Mouse (Mus musculus): ENCODE measurements at regions not wholly inside any gene's neighbourhood (a gene's known extent, or its start where the extent isn't known, plus 50 kb on each side); places are given as distances from the start of the nearest gene placed in this dataset.
A peak's percentile ranks its signal among the peaks of the same experiment; 100 is the strongest.

DNA sequence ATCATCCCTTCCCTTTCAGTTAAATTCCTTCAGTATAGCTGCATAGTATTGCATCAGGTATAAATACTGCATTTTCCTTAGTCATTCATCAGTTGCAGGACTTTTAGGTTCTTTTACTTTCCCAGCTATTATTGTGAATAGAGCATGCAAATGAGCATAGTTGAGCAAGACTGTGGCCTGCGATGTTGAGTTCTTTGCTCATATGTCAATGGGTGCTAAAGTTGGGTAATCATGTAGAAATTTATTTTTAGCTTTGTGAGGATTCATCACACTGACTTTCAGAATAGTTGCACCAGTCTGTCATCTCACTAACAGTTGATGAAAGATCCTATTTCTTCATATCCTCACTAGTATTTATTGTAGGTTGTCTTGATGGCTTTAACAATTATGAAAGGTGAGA is 380.3 kb upstream of the Arrdc3 start:
- ATAC-seq (ENCODE audit: insufficient number of reproducible peaks, insufficient read depth, low FRiP score, low TSS enrichment, low read depth) = no peak
- WGBS = 95% methylated on average over 1 of the region's 1 CpGs
- Histone ChIP-seq H3K36me3 (no peaks in the 10 kb centered on the region), H3K4me1 (replicated peaks) (no peaks in the 10 kb centered on the region), H3K9ac (replicated peaks) (no peak overlapping the region), H3K4me2 (no peak overlapping the region), H3K4me3 (replicated peaks) (no peak overlapping the region), H3K27ac (no peak overlapping the region), H3K9me3 (no peaks in the 10 kb centered on the region), H3K27me3 (no peaks in the 10 kb centered on the region)

DNA sequence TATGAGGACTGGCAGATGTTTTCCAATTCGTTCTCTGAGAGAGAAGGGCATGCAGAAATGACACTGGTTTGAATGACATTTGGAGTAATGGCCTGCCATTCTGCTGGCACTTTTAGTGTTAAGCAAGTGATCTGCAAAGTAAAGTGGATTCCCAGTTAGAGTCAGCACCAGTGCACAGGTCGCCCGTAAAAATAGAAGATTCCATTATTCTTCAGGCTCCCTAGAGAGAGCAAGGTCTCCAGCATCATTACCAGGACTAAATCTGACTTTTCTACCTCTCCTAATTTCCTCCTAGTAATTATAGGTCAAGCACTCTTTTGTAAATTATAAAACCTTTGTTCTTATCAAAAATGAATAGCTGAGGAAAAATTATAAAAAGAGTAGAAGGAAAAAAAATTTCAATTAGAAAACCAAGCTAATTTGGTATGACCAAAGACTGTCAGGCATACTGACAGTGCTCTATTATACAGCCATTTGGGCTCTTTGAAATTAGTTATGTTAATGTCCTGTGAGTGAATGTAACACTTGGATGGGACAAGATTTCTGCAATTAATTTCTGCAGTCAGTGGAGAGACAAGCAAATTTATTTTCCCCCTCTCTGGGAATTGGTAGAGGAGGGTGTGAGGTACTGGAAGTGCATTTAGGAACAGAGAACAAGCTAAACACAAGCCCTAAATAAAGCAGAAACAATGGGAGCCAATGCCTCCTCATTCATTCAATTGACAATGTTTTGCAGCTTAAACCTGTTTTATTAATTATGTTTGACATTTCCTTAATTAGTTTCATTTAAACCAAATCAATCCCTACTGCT is 368.8 kb upstream of the Arrdc3 start:
- no peak for ATAC-seq (ENCODE audit: insufficient number of reproducible peaks, insufficient read depth, low FRiP score, low TSS enrichment, low read depth)
- WGBS = 53% methylated on average over 3 of the region's 3 CpGs
- Histone ChIP-seq H3K4me3 (replicated peaks) (no peak overlapping the region), H3K36me3 (no peaks in the 10 kb centered on the region), H3K9ac (replicated peaks) (no peak overlapping the region), H3K9me3 (no peaks in the 10 kb centered on the region), H3K27me3 (no peaks in the 10 kb centered on the region), H3K27ac (no peak overlapping the region), H3K4me2 (no peak overlapping the region), H3K4me1 (replicated peaks) (no peaks in the 10 kb centered on the region)

DNA sequence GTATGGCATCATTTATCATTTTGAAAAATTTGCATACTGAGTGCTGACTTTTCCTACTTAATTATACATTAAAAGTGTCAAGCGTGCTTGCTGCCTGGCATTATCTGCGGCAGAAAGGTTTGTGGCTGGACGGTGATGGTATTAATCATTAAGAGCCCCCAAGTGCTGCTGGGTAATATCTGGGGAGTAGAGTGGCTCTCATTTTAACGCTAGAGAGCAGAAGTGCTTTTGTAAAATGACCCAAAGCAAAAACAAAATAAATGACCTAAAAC is 368.3 kb upstream of the Arrdc3 start:
- no peak overlapping the region for H3K27ac ChIP-seq
- no peak overlapping the region for H3K4me3 ChIP-seq (replicated peaks)
- WGBS = 48% methylated on average over 4 of the region's 4 CpGs
- ATAC-seq (ENCODE audit: insufficient number of reproducible peaks, insufficient read depth, low FRiP score, low TSS enrichment, low read depth) = no peak
- no peaks in the 10 kb centered on the region for H3K27me3 ChIP-seq
- no peak overlapping the region for H3K9ac ChIP-seq (replicated peaks)
- no peaks in the 10 kb centered on the region for H3K4me1 ChIP-seq (replicated peaks)
- no peaks in the 10 kb centered on the region for H3K9me3 ChIP-seq
- no peak overlapping the region for H3K4me2 ChIP-seq
- no peaks in the 10 kb centered on the region for H3K36me3 ChIP-seq

DNA sequence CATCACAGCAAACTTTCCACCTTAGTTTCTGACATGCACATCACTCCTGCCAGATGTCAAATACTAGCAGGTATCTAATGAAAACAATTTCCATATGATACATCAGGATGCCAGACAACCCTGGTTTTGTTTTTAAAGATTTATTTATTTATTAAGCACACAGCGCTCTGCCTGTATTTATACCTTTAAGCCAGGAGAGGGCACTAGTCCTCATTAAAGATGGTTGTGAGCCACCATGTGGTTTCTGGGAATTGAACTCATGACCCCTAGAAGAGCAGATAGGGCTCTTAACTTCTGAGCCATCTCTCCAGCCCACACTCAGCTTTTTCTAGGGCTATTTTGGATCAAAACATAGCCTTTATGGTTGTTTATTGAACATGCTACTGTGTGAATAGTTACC is 364.3 kb upstream of the Arrdc3 start:
- Histone ChIP-seq H3K27ac (no peak overlapping the region), H3K36me3 (no peaks in the 10 kb centered on the region)
- 63% methylated on average over 1 of the region's 1 CpGs for WGBS

DNA sequence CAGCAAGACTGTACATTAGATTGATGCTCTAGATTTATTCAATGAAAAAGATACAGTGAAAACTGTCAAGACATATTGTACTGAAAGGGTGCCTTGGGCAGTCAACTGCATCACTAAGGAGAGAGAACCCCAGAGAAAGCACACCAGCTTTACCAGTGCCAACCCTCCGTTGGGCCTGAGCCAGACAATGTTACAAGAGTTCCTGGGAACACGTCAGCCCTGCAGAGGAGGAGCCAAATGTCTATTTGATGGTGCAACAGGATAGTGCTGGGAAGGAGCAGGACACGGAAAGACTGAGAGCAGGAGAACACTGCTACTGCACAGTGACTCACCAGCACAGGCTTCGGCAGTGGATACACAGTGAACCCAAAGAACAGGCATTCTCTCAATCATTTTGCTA is 363.4 kb upstream of the Arrdc3 start:
- Histone ChIP-seq H3K4me3 (replicated peaks) (no peak overlapping the region), H3K27me3 (no peaks in the 10 kb centered on the region), H3K27ac (no peak overlapping the region), H3K36me3 (no peaks in the 10 kb centered on the region), H3K4me2 (no peak overlapping the region), H3K4me1 (replicated peaks) (no peaks in the 10 kb centered on the region), H3K9me3 (no peaks in the 10 kb centered on the region), H3K9ac (replicated peaks) (no peak overlapping the region)
- WGBS = 74% methylated on average over 4 of the region's 4 CpGs
- no peak for ATAC-seq (ENCODE audit: insufficient number of reproducible peaks, insufficient read depth, low FRiP score, low TSS enrichment, low read depth)

More for the DNA sequence above, 364.3 kb upstream of the Arrdc3 start:
- H3K4me1 ChIP-seq (replicated peaks) = no peaks in the 10 kb centered on the region
- no peaks in the 10 kb centered on the region for H3K9me3 ChIP-seq
- H3K4me3 ChIP-seq (replicated peaks) = no peak overlapping the region
- no peak for ATAC-seq (ENCODE audit: insufficient number of reproducible peaks, insufficient read depth, low FRiP score, low TSS enrichment, low read depth)
- no peak overlapping the region for H3K9ac ChIP-seq (replicated peaks)
- H3K4me2 ChIP-seq = no peak overlapping the region
- H3K27me3 ChIP-seq = no peaks in the 10 kb centered on the region

DNA sequence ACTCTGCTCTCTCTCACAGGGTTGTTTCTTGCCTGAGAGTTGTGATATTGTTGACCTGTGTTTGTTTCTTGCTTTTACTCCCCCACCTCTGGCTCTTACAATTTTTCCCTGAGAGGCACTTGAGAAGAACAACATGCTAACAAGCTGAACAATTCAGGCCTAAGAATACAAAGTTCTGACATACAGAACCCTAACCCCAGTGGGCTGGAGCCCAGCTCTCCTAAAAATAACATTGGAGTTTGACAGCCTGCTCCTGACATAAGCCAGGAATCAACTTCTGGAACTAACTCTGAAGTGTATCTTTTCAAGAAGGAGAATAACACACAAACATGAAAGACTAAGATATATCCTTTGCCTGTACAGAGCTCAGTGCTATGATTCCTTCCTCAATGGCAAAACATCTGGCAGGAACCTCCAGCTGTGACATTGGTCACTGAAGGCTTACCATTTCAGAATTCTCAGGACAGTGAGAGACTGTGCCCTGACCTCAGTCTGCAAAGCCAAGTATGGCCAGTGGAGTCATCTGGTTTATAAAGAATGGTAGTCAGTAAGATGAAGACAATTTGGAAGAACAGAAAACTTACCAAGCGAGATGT is 347.3 kb upstream of the Arrdc3 start:
- no peaks in the 10 kb centered on the region for H3K36me3 ChIP-seq
- no peak overlapping the region for H3K4me3 ChIP-seq (replicated peaks)
- H3K9ac ChIP-seq (replicated peaks) = no peak overlapping the region
- no peak overlapping the region for H3K4me2 ChIP-seq
- whole genome bisulfite sequencing = 81% methylated on average over 1 of the region's 1 CpGs
- ATAC-seq (ENCODE audit: insufficient number of reproducible peaks, insufficient read depth, low FRiP score, low TSS enrichment, low read depth) = no peak
- no peaks in the 10 kb centered on the region for H3K27me3 ChIP-seq
- H3K9me3 ChIP-seq = no peaks in the 10 kb centered on the region
- 0 out of 2 replicates have a peak overlapping the region, but pooled peaks have one; percentile 17 for H3K27ac ChIP-seq
- no peaks in the 10 kb centered on the region for H3K4me1 ChIP-seq (replicated peaks)

DNA sequence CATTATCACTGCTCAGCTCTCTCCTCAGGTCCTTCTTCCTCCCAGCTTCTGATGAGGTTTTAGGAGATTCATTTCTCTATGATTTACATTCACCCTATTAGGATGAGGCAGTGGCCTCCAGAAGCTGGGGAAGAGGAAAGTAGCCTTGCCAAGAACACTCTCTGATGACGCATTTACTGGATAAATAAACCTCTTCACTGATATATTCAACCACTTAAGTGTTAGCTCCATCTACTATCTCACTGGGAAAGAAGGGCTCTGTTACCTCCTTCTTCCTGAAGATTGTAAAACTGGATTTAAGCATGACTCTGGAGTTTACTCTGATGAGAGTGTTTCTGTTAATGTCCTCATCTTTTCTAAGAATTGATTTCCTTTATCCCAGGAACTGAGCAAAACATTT is 338.2 kb upstream of the Arrdc3 start:
- WGBS = 78% methylated on average over 1 of the region's 1 CpGs
- H3K9ac ChIP-seq (replicated peaks) = no peak overlapping the region
- H3K27me3 ChIP-seq = no peaks in the 10 kb centered on the region
- H3K4me3 ChIP-seq (replicated peaks) = no peak overlapping the region
- H3K9me3 ChIP-seq = no peaks in the 10 kb centered on the region
- H3K4me2 ChIP-seq = no peak overlapping the region
- H3K4me1 ChIP-seq (replicated peaks) = no peaks in the 10 kb centered on the region
- ATAC-seq (ENCODE audit: insufficient number of reproducible peaks, insufficient read depth, low FRiP score, low TSS enrichment, low read depth) = no peak
- H3K36me3 ChIP-seq = no peaks in the 10 kb centered on the region
- H3K27ac ChIP-seq = no peak overlapping the region

DNA sequence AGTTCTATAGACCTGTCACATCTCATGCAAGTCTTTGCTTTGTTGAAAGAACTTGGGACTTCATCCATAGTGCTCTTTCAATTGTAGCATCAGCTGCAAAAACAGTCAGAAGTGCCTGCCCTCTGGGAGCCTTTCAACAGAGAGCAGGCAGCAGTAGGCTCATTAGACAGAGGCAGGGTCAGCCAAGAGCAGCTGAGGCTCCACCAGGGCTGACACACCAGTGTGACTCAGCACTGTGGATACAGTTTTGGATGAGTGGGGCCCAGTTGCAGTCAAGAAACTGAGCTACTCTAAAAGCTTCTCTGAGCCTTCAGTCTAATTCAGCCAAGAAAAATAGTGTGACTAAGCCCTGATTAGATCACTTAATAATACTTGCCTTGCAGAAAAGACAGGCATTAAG is 326.0 kb upstream of the Arrdc3 start:
- no peaks in the 10 kb centered on the region for H3K4me1 ChIP-seq (replicated peaks)
- H3K4me3 ChIP-seq (replicated peaks) = no peak overlapping the region
- H3K27me3 ChIP-seq = no peaks in the 10 kb centered on the region
- no peak overlapping the region for H3K27ac ChIP-seq
- ATAC-seq (ENCODE audit: insufficient number of reproducible peaks, insufficient read depth, low FRiP score, low TSS enrichment, low read depth) = no peak
- H3K36me3 ChIP-seq = no peaks in the 10 kb centered on the region
- H3K9me3 ChIP-seq = no peaks in the 10 kb centered on the region
- no peak overlapping the region for H3K4me2 ChIP-seq
- H3K9ac ChIP-seq (replicated peaks) = no peak overlapping the region
